Mouse (Mus musculus): Measurements from ENCODE around the gene Olfr60. TPM values are rescaled to one million over a fixed set of nuclear protein-coding genes. Genes with fewer than 3 reads are reported as not detected.

Olfr60 gene
- polyA plus RNA-seq (2014; fragmentation: Nextera tagmentation; extraction: Ambion mirVana), result not detected in 2 replicates

- H3K27me3 ChIP-seq (ENCODE audit: control insufficient read depth, insufficient read depth, low read length), result no peaks in the 10 kb centered on the region
- ATAC-seq (ENCODE audit: low FRiP score) (no peak), DNase-seq (ENCODE audit: low spot score, missing footprints) (no peak)
- H3K4me1 ChIP-seq (ENCODE audit: control insufficient read depth, insufficient read depth, low read length), result no peaks in the 10 kb centered on the region
- H3K9ac ChIP-seq (ENCODE audit: low read length), result no peak within 1 kb of the TSS
- no peak within 1 kb of the TSS for H3K27ac ChIP-seq (ENCODE audit: low read depth, low read length)
- no peaks in the 10 kb centered on the region for H3K9me3 ChIP-seq (ENCODE audit: control insufficient read depth, low read length)
- no peaks in the 10 kb centered on the region for H3K36me3 ChIP-seq (ENCODE audit: control insufficient read depth, insufficient read depth, low read length)
- no peak within 1 kb of the TSS for H3K4me3 ChIP-seq (ENCODE audit: low read depth, low read length)
- 70% methylated on average over 3 of the region's 3 CpGs for WGBS
- H3K4me2 ChIP-seq, result no peak within 1 kb of the TSS
Observed at GRCm38 (mm10) chr7:140361571-140361970, at the start of gene Olfr60. TSS of gene Olfr60 (minus strand) at chr7:140361671.

- ATAC-seq (ENCODE audit: low FRiP score) (no peak), DNase-seq (ENCODE audit: low spot score, missing footprints) (no peak)
- Histone ChIP-seq H3K9ac (ENCODE audit: low read length) (no peak within 1 kb of the TSS), H3K4me2 (no peak within 1 kb of the TSS), H3K27ac (ENCODE audit: low read depth, low read length) (no peak within 1 kb of the TSS), H3K4me3 (ENCODE audit: low read depth, low read length) (no peak within 1 kb of the TSS), H3K9me3 (ENCODE audit: control insufficient read depth, low read length) (no peaks in the 10 kb centered on the region), H3K36me3 (ENCODE audit: control insufficient read depth, insufficient read depth, low read length) (no peaks in the 10 kb centered on the region), H3K27me3 (ENCODE audit: control insufficient read depth, insufficient read depth, low read length) (no peaks in the 10 kb centered on the region), H3K4me1 (ENCODE audit: control insufficient read depth, insufficient read depth, low read length) (no peaks in the 10 kb centered on the region)
- WGBS, result 86% methylated on average over 1 of the region's 1 CpGs
Observed at GRCm38 (mm10) chr7:140402818-140403217, 41.3 kb upstream of the Olfr60 start, which contains the start of gene Olfr531. TSS of gene Olfr531 (minus strand) at chr7:140402918.

- no peaks in the 10 kb centered on the region for H3K36me3 ChIP-seq (ENCODE audit: control insufficient read depth, insufficient read depth, low read length)
- WGBS, result 96% methylated on average over 2 of the region's 2 CpGs
- no peak for DNase-seq (ENCODE audit: low spot score, missing footprints)
- no peaks in the 10 kb centered on the region for H3K27me3 ChIP-seq (ENCODE audit: control insufficient read depth, insufficient read depth, low read length)
- no peaks in the 10 kb centered on the region for H3K9me3 ChIP-seq (ENCODE audit: control insufficient read depth, low read length)
- H3K9ac ChIP-seq (ENCODE audit: low read length), result no peak overlapping the region
- H3K27ac ChIP-seq (ENCODE audit: low read depth, low read length), result no peak overlapping the region
- no peak overlapping the region for H3K4me2 ChIP-seq
- ATAC-seq (ENCODE audit: low FRiP score), result no peak
- H3K4me1 ChIP-seq (ENCODE audit: control insufficient read depth, insufficient read depth, low read length), result no peaks in the 10 kb centered on the region
- no peak overlapping the region for H3K4me3 ChIP-seq (ENCODE audit: low read depth, low read length)
Observed at GRCm38 (mm10) chr7:140376911-140377310, 15.4 kb upstream of the Olfr60 start.

- no peaks in the 10 kb centered on the region for H3K36me3 ChIP-seq (ENCODE audit: control insufficient read depth, insufficient read depth, low read length)
- H3K4me1 ChIP-seq (ENCODE audit: control insufficient read depth, insufficient read depth, low read length), result no peaks in the 10 kb centered on the region
- H3K4me2 ChIP-seq, result no peak within 1 kb of the TSS
- DNase-seq (ENCODE audit: low spot score, missing footprints), result no peak
- H3K27me3 ChIP-seq (ENCODE audit: control insufficient read depth, insufficient read depth, low read length), result no peaks in the 10 kb centered on the region
- no peak within 1 kb of the TSS for H3K4me3 ChIP-seq (ENCODE audit: low read depth, low read length)
- H3K27ac ChIP-seq (ENCODE audit: low read depth, low read length), result no peak within 1 kb of the TSS
- no peak for ATAC-seq (ENCODE audit: low FRiP score)
- H3K9me3 ChIP-seq (ENCODE audit: control insufficient read depth, low read length), result no peaks in the 10 kb centered on the region
- WGBS, result 78% methylated on average over 1 of the region's 1 CpGs
- H3K9ac ChIP-seq (ENCODE audit: low read length), result no peak within 1 kb of the TSS
Observed at GRCm38 (mm10) chr7:140376231-140376630, 14.8 kb upstream of the Olfr60 start, which contains the start of gene Olfr530. TSS of gene Olfr530 (minus strand) at chr7:140376331.

DNA sequence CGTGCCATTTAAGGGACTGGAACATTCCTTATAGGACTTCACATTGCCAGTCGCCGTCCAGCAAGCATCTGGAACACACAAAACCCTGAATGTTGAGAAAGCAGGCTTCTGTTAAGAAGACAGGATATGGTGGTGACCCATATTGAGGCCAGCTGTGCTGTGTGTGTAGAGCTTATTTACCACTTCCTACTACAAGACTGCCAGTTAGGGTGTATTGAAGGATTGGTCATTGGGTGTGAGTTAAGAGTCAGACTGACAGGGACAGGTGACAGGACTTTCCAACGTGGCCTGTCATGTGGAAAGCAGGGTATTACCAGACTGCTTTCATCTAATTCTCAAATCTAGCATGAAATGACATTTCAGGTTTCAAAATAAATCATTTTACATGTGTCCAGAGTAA lies 12.8 kb upstream of the Olfr60 start:
- WGBS, result 87% methylated on average over 4 of the region's 4 CpGs
- no peaks in the 10 kb centered on the region for H3K9me3 ChIP-seq (ENCODE audit: control insufficient read depth, low read length)
- no peaks in the 10 kb centered on the region for H3K27me3 ChIP-seq (ENCODE audit: control insufficient read depth, insufficient read depth, low read length)
- H3K9ac ChIP-seq (ENCODE audit: low read length), result no peak overlapping the region
- H3K27ac ChIP-seq (ENCODE audit: low read depth, low read length), result no peak overlapping the region
- H3K4me1 ChIP-seq (ENCODE audit: control insufficient read depth, insufficient read depth, low read length), result no peaks in the 10 kb centered on the region
- no peak overlapping the region for H3K4me3 ChIP-seq (ENCODE audit: low read depth, low read length)
- no peak for DNase-seq (ENCODE audit: low spot score, missing footprints)
- no peaks in the 10 kb centered on the region for H3K36me3 ChIP-seq (ENCODE audit: control insufficient read depth, insufficient read depth, low read length)
- no peak overlapping the region for H3K4me2 ChIP-seq
- no peak for ATAC-seq (ENCODE audit: low FRiP score)

DNA sequence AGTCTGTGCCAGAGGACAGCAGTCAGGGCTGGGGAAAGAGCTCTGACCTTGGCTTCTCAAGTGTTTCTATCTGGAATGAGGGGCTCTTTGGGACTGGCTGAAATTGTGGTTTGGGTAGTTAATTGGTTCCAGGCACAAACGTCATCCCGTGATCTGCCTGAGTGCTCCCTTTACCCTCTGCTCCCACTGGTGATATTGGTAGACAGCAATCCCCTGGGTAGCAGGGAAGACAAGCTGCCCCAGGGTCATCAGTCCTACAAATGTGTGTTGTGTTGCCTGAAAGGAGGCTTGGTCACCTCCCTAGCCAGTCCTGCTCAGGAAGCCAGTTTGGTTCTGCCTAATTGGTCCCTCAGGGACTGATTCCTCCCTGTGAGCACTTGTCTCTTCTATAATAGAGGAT lies 27.8 kb downstream of the Olfr60 start, which contains the start of gene Olfr527:
Gene Olfr527, plus strand, starts transcription at position 301 of the 400 bp plus-strand sequence.
- Histone ChIP-seq H3K4me2 (no peak within 1 kb of the TSS), H3K27me3 (ENCODE audit: control insufficient read depth, insufficient read depth, low read length) (no peaks in the 10 kb centered on the region), H3K4me3 (ENCODE audit: low read depth, low read length) (no peak within 1 kb of the TSS), H3K9me3 (ENCODE audit: control insufficient read depth, low read length) (no peaks in the 10 kb centered on the region), H3K36me3 (ENCODE audit: control insufficient read depth, insufficient read depth, low read length) (no peaks in the 10 kb centered on the region), H3K4me1 (ENCODE audit: control insufficient read depth, insufficient read depth, low read length) (no peaks in the 10 kb centered on the region), H3K27ac (ENCODE audit: low read depth, low read length) (no peak within 1 kb of the TSS), H3K9ac (ENCODE audit: low read length) (no peak within 1 kb of the TSS)
- WGBS, result 76% methylated on average over 2 of the region's 2 CpGs
- ATAC-seq (ENCODE audit: low FRiP score), result no peak
- no peak for DNase-seq (ENCODE audit: low spot score, missing footprints)

DNA sequence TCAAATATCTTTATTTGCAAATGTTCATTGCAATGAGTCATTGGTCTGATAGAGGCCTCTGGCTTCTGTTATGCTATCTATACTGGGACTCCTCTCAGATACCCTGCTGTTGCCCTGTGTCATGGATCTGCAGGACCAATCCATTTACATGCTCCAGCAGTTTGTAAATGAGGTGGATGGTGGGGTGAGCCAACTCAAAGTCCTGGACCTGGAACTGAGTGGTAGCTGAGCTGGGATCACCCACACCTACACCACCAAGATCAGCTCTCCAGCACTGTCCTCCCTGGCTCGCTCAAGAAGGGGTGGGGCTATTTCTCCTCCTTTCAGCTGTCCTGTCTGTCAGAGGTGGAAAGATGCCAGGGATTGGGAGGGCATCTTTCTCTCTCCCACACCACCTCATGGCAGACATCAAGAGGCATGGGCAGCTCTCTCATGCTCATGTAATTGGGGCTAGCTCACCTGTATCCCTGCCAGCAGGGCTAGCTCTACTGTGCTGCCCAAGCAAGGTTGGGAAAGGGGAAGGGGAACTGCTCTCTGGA lies 31.6 kb downstream of the Olfr60 start:
- no peak overlapping the region for H3K9ac ChIP-seq (ENCODE audit: low read length)
- ATAC-seq (ENCODE audit: low FRiP score) (no peak), DNase-seq (ENCODE audit: low spot score, missing footprints) (no peak)
- H3K27me3 ChIP-seq (ENCODE audit: control insufficient read depth, insufficient read depth, low read length), result no peaks in the 10 kb centered on the region
- no peaks in the 10 kb centered on the region for H3K36me3 ChIP-seq (ENCODE audit: control insufficient read depth, insufficient read depth, low read length)
- no peak overlapping the region for H3K4me3 ChIP-seq (ENCODE audit: low read depth, low read length)
- no peak overlapping the region for H3K4me2 ChIP-seq
- 71% methylated on average over 1 of the region's 1 CpGs for WGBS
- no peaks in the 10 kb centered on the region for H3K4me1 ChIP-seq (ENCODE audit: control insufficient read depth, insufficient read depth, low read length)
- H3K9me3 ChIP-seq (ENCODE audit: control insufficient read depth, low read length), result no peaks in the 10 kb centered on the region
- no peak overlapping the region for H3K27ac ChIP-seq (ENCODE audit: low read depth, low read length)

- H3K4me1 ChIP-seq (ENCODE audit: control insufficient read depth, insufficient read depth, low read length), result no peaks in the 10 kb centered on the region
- no peak overlapping the region for H3K4me2 ChIP-seq
- H3K27me3 ChIP-seq (ENCODE audit: control insufficient read depth, insufficient read depth, low read length), result no peaks in the 10 kb centered on the region
- H3K9ac ChIP-seq (ENCODE audit: low read length), result no peak overlapping the region
- no peak for DNase-seq (ENCODE audit: low spot score, missing footprints)
- H3K27ac ChIP-seq (ENCODE audit: low read depth, low read length), result no peak overlapping the region
- H3K36me3 ChIP-seq (ENCODE audit: control insufficient read depth, insufficient read depth, low read length), result no peaks in the 10 kb centered on the region
- H3K4me3 ChIP-seq (ENCODE audit: low read depth, low read length), result no peak overlapping the region
- H3K9me3 ChIP-seq (ENCODE audit: control insufficient read depth, low read length), result no peaks in the 10 kb centered on the region
- no peak for ATAC-seq (ENCODE audit: low FRiP score)
Observed at GRCm38 (mm10) chr7:140321135-140321534, 40.3 kb downstream of the Olfr60 start.

DNA sequence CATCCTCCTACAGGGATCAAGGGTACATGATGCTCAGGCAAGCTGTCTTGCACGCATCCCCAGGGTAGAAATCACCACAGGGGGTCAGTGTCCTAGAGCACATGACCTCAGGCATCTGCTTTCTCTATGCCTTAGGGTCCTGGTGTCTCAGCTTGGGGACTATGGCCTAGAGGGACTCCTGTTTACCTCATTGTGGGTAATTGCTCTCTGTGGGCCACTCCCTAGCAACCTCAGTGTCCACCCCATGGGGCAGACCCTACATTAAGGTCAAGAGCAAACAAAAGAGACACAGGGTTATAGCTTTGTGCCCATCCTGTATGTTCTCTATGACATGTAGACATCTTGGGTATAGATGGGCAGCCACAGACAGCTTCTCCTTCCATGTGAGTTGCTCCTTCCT lies 40.9 kb downstream of the Olfr60 start, which contains the start of gene Olfr525:
Gene Olfr525, plus strand, starts transcription at position 301 of the 400 bp plus-strand sequence.
- no peaks in the 10 kb centered on the region for H3K27me3 ChIP-seq (ENCODE audit: control insufficient read depth, insufficient read depth, low read length)
- no peak for DNase-seq (ENCODE audit: low spot score, missing footprints)
- no peaks in the 10 kb centered on the region for H3K36me3 ChIP-seq (ENCODE audit: control insufficient read depth, insufficient read depth, low read length)
- no peak within 1 kb of the TSS for H3K4me3 ChIP-seq (ENCODE audit: low read depth, low read length)
- H3K9ac ChIP-seq (ENCODE audit: low read length), result no peak within 1 kb of the TSS
- ATAC-seq (ENCODE audit: low FRiP score), result no peak
- H3K9me3 ChIP-seq (ENCODE audit: control insufficient read depth, low read length), result no peaks in the 10 kb centered on the region
- no peak within 1 kb of the TSS for H3K27ac ChIP-seq (ENCODE audit: low read depth, low read length)
- WGBS, result 63% methylated on average over 1 of the region's 1 CpGs
- no peaks in the 10 kb centered on the region for H3K4me1 ChIP-seq (ENCODE audit: control insufficient read depth, insufficient read depth, low read length)
- no peak within 1 kb of the TSS for H3K4me2 ChIP-seq
